9 mouse cellular contexts compared by ENCODE assay signal in genomic region chr4:125636616-125637304, GRCm38 (mm10).
DNase-seq lines count a peak whose midpoint lies in the region; ATAC-seq lines count a peak whose summit lies in the region.
"Had no signal": no experiment of that assay in that cellular context is flagged by ENCODE, and none has a peak within 500 bp of the region (broad histone marks: within the 10 kb centered on the region; RNA-seq: fewer than 3 reads in every experiment).

No protein-coding gene starts in this region.

- 57% methylated on average over 13 of the region's 13 CpGs for WGBS in hindbrain, embryonic 16.5 days
- whole genome bisulfite sequencing in forebrain, embryonic 14.5 days = 70% methylated on average over 13 of the region's 13 CpGs
- WGBS in forebrain, embryonic 13.5 days = 73% methylated on average over 13 of the region's 13 CpGs

- H3K36me3 ChIP-seq in hindbrain, embryonic 16.5 days (ENCODE audit: control insufficient read depth, insufficient read depth, low read length) = no peaks in the 10 kb centered on the region
- H3K36me3 ChIP-seq in forebrain, embryonic 14.5 days (ENCODE audit: control insufficient read depth, insufficient read depth, low read length) = 0 out of 2 replicates have a peak, but pooled peaks cover 3% of the 10 kb centered on the region
- peaks cover 7% of the 10 kb centered on the region; the same call in 1 of the 2 replicates for H3K36me3 ChIP-seq in forebrain, embryonic 13.5 days (ENCODE audit: poor library complexity, severe bottlenecking)
- H3K36me3 ChIP-seq: limb, embryonic 12.5 days; neural tube, embryonic 12.5 days had no signal

- no peak for ATAC-seq in hindbrain, embryonic 16.5 days
- ATAC-seq in forebrain, embryonic 14.5 days = no peak
- no peak for ATAC-seq in forebrain, embryonic 13.5 days

- H3K9ac ChIP-seq in hindbrain, embryonic 16.5 days (ENCODE audit: low read depth, low read length) = no peak overlapping the region
- no peak overlapping the region for H3K9ac ChIP-seq in forebrain, embryonic 14.5 days (ENCODE audit: low read length)
- H3K9ac ChIP-seq in forebrain, embryonic 13.5 days = no peak overlapping the region
- H3K9ac ChIP-seq: limb, embryonic 12.5 days; neural tube, embryonic 12.5 days had no signal

- peak; percentile 83 for DNase-seq in ovary, adult 18-20 months (ENCODE audit: low spot score)
- no peak for DNase-seq in ovary, postnatal 10 days (ENCODE audit: low spot score)
- DNase-seq in cerebellum, adult 8-10 months = peak; percentile 71
- peak; percentile 77 for DNase-seq in ovary, postnatal 36 days (ENCODE audit: low spot score)
- DNase-seq in forebrain, embryonic 14.5 days (ENCODE audit: low spot score) = no peak

- peaks cover 2% of the 10 kb centered on the region; the same call in 1 of the 2 replicates for H3K27me3 ChIP-seq in hindbrain, embryonic 16.5 days (replicated peaks; ENCODE audit: control insufficient read depth, insufficient read depth, low read length)
- no peaks in the 10 kb centered on the region; the same call in 1 of the 2 replicates for H3K27me3 ChIP-seq in forebrain, embryonic 14.5 days (replicated peaks; ENCODE audit: control insufficient read depth, insufficient read depth, low read length)
- H3K27me3 ChIP-seq in forebrain, embryonic 13.5 days = peaks cover 8% of the 10 kb centered on the region; the same call in 1 of the 2 replicates
- H3K27me3 ChIP-seq: neural tube, embryonic 12.5 days had no signal

- no peak overlapping the region for H3K4me3 ChIP-seq in hindbrain, embryonic 16.5 days (ENCODE audit: low read length)
- no peak overlapping the region for H3K4me3 ChIP-seq in forebrain, embryonic 14.5 days (ENCODE audit: low read depth, low read length)
- no peak overlapping the region for H3K4me3 ChIP-seq in forebrain, embryonic 13.5 days
- H3K4me3 ChIP-seq: limb, embryonic 12.5 days; neural tube, embryonic 12.5 days had no signal

- peaks cover 7% of the 10 kb centered on the region for H3K4me1 ChIP-seq in hindbrain, embryonic 16.5 days (ENCODE audit: control insufficient read depth, insufficient read depth, low read depth, low read length)
- H3K4me1 ChIP-seq in forebrain, embryonic 14.5 days (ENCODE audit: control insufficient read depth, insufficient read depth, low read length) = peaks cover 3% of the 10 kb centered on the region; the same call in 1 of the 2 replicates
- H3K4me1 ChIP-seq in forebrain, embryonic 13.5 days = peaks cover 11% of the 10 kb centered on the region
- H3K4me1 ChIP-seq: limb, embryonic 12.5 days had no signal

- H3K9me3 ChIP-seq in hindbrain, embryonic 16.5 days (ENCODE audit: control insufficient read depth, low read length) = no peaks in the 10 kb centered on the region
- H3K9me3 ChIP-seq in forebrain, embryonic 14.5 days (replicated peaks; ENCODE audit: control insufficient read depth, low read length) = no peaks in the 10 kb centered on the region
- no peaks in the 10 kb centered on the region for H3K9me3 ChIP-seq in forebrain, embryonic 13.5 days (replicated peaks)
- H3K9me3 ChIP-seq: limb, embryonic 12.5 days; neural tube, embryonic 12.5 days had no signal

- H3K27ac ChIP-seq in hindbrain, embryonic 16.5 days (ENCODE audit: low read depth, low read length) = peak overlapping the region; percentile 17; the same call in 1 of the 2 replicates
- H3K27ac ChIP-seq in forebrain, embryonic 14.5 days (ENCODE audit: low read depth, low read length) = no peak overlapping the region
- no peak overlapping the region for H3K27ac ChIP-seq in forebrain, embryonic 13.5 days
- H3K27ac ChIP-seq: limb, embryonic 12.5 days; neural tube, embryonic 12.5 days had no signal

- no peak overlapping the region for H3K4me2 ChIP-seq in hindbrain, embryonic 16.5 days (ENCODE audit: low read length)
- no peak overlapping the region for H3K4me2 ChIP-seq in forebrain, embryonic 14.5 days (ENCODE audit: low read length)
- no peak overlapping the region for H3K4me2 ChIP-seq in forebrain, embryonic 13.5 days
- H3K4me2 ChIP-seq: limb, embryonic 12.5 days; neural tube, embryonic 12.5 days had no signal

Comparison
In these comparisons a context has a peak if more than half of its experiments do, and no peak if none do; other contexts are left out.
1. DNase-seq: peak in ovary, adult 18-20 months (single experiment), cerebellum, adult 8-10 months (single experiment) and ovary, postnatal 36 days (single experiment); none in ovary, postnatal 10 days (single experiment) and forebrain, embryonic 14.5 days (single experiment).